Mouse (Mus musculus): ENCODE measurements around the gene Platr17. TPM values are rescaled to one million over a fixed set of nuclear protein-coding genes. Genes with fewer than 3 reads are reported as not detected.
"Not testable (repeated sequence)": the region's sequence is repeated elsewhere in the genome, so short reads cannot be mapped to it uniquely, and the experiment has no call there.

Gene Platr17
- not detected for total RNA-seq (2021)
- long read RNA-seq, experiment 1, result 0 reads
- long read RNA-seq, experiment 2, result 0 reads

DNA sequence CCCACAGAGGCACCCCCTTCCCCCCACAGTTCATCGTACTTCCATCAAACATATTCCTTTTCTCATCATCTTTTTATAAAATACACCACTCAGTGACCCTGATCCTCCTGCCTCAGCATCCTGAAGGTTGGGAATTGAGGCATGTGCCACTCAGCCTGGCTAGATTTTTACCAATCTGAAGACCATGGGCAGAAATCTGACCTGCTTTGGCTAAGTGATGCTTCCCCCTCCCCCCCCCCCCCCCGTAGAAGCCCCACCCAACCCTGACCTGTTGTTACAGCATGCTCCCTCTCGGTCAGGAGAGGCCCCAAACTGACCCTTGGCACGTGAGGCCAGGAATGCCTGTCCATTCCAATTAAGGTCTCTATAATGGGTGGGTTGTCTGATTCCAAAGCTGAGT is at the start of gene Platr17:
Gene Platr17, plus strand, starts transcription at position 301 of the 400 bp plus-strand sequence.
- DNase-seq; intact Hi-C loops (cut with DNase I): not testable (repeated sequence)

DNA sequence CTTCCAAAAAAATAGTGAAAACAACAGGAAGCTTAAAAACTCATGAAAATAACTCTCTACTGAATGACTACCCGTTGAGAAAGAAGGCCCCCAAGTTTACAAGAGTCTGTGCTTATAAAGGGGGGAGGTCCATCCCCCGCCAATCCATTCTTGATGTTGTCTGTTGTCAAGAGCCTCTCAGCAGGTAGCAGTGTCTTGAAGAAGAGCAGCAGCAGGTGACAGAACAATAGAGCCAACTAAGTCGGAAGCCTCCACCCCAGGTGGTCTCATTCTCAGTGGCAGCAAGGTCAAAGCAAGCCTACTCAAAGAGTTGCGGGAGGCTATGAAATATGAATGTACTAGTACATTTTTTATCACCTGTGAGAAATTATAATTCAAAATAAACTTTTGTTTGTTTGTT is 47.1 kb upstream of the Platr17 start:
- intact Hi-C loops (cut with DNase I), result no loop called here
- DNase-seq, result no peak

DNA sequence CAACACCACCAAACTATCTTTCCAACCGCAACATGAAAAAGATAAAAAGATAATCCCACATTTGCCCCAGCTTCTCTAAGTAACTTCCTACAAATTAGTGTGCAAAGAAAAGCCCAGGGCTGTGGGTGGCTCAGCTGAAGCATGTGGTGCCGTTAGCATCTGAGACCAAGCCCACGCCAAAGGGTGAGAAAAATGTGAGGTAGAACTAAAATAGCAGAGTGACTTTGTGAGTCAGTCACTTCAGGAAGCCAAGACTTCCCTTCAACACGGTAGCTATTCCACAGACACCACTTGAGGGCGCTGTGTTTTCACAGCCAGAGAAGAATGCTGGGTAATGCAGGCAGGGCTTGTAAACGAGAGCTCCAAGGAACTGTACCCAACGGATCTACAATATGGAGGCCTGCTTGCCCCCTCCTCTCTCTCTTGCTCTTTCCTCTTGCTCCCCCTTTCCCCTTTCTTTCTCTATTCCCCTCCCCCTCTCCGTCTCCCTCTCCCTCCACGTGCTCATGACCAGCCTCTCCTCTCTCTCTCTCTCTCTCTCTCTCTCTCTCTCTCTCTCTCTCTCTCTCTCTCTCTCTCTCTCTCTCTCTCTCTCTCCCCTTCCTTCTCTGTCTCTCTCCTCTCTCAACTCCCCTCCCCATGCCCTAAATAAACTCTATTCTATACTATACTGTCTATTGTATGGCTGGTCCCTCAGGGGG is 39.5 kb upstream of the Platr17 start:
- DNase-seq, result peak; percentile 28 to 59
- intact Hi-C loops (cut with DNase I), result no loop called here

GRCm38 (mm10) chr17:33873537-33873936 is 31.4 kb upstream of the Platr17 start, which contains the start of gene Gm7029:
Gene Gm7029 (plus strand): TSS chr17:33873837.
- DNase-seq; intact Hi-C loops (cut with DNase I): not testable (repeated sequence)

DNA sequence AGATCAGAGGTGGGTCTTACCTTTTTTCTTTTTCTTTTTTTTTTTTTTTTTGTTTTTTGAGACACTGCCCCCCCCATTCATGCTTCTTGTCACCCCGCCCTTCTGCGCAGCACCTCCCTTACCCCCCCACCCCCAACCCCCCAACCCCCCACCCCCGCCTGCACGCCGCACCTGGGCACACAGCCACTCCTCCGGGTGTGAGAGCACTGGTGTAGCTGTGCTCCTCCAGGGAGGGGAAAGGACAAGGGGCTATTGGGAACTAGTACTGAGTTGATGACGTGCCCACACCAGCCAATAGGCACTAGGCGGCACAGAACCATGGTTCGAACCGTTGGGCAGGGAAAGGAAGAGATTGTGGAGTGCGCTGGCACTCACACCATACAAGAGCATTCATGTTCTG is 30.5 kb upstream of the Platr17 start:
- DNase-seq, result no peak
- intact Hi-C loops (cut with DNase I), result no loop called here

- peak; percentile 18 to 31 for DNase-seq
- intact Hi-C loops (cut with DNase I), result not testable (repeated sequence)
Observed at GRCm38 (mm10) chr17:33875797-33876196, 29.1 kb upstream of the Platr17 start.

GRCm38 (mm10) chr17:33884320-33884719 is 20.6 kb upstream of the Platr17 start:
- intact Hi-C loops (cut with DNase I), result not testable (repeated sequence)

DNA sequence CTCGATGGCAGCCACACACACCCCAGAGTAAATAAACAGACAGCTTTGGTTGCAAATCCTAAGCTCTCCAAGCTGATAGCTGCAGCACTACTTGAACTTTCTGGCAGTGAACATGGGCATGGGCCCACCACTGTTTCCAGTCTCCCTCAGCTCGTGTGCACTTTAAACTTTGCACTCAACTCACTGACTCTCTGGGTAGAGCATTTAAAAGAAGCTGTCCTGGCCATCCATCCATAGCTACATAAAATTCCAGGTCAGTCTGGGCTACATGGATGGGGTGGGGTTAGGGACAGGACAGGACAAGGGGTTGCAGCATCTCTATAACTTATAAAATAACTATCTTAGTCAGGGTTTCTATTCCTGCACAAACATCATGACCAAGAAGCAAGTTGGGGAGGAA is 17.1 kb upstream of the Platr17 start:
- intact Hi-C loops (cut with DNase I); DNase-seq: not testable (repeated sequence)

More at GRCm38 (mm10) chr17:33884320-33884719, 20.6 kb upstream of the Platr17 start:
- DNase-seq, result not testable (repeated sequence)

DNA sequence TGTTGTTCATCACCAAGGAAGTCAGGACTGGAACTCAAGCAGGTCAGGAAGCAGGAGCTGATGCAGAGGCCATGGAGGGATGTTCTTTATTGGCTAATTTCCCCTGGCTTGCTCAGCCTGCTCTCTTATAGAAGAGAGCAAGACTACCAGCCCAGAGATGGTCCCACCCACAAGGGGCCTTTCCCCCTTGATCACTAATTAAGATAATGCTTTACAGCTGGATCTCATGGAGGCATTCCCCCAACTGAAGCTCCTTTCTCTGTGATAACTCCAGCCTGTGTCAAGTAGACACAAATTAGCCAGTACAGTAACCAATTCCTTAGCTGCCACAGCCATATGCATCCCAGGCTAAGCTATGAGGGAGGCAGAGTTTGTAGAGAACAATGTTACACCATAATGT is 16.7 kb upstream of the Platr17 start:
- DNase-seq; intact Hi-C loops (cut with DNase I): not testable (repeated sequence)

- intact Hi-C loops (cut with DNase I), result not testable (repeated sequence)
Observed at GRCm38 (mm10) chr17:33889941-33890532, 14.9 kb upstream of the Platr17 start.

GRCm38 (mm10) chr17:33890533-33891059 is 14.3 kb upstream of the Platr17 start, which contains the start of gene Kifc1:
Gene Kifc1 (minus strand): TSS chr17:33890661.
- DNase-seq, result peak; percentile 99
- intact Hi-C loops (cut with DNase I), result no loop called here

More at GRCm38 (mm10) chr17:33889941-33890532, 14.9 kb upstream of the Platr17 start:
- DNase-seq, result not testable (repeated sequence)

DNA sequence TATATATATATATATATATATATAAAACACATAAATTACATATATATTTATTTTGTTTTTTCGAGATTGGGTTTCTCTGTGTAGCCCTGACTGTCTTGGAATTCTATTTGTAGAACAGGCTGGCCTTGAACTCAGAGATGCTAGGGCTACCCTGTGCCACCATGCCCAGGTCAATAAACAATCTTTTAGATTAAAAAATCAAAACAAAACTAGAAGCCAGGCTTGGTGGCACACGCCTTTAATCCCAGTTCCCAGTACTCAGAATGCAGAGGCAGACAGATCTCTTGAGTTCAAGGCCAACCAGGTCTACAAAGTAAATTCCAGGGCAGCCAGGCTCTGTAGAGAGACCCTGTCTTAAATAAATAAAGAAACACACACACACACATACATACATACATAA is 13.6 kb upstream of the Platr17 start:
- no peak for DNase-seq
- intact Hi-C loops (cut with DNase I), result no loop called here

DNA sequence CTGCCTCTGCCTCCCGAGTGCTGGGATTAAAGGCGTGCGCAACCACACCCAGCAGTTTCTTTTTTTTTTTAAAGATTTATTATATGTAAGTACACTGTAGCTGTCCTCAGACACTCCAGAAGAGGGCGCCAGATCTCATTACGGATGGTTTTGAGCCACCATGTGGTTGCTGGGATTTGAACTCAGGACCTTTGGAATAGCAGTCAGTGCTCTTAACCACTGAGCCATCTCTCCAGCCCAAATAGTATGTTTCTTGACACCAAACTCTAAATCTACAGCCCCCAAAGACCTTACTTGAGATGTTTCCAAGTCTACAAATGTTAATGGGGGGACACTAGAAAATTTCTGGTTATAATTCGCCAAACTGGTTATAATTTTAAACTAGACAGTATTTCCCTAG is 13.0 kb upstream of the Platr17 start:
- intact Hi-C loops (cut with DNase I); DNase-seq: not testable (repeated sequence)

GRCm38 (mm10) chr17:33892429-33892828 is 12.5 kb upstream of the Platr17 start:
- DNase-seq, result no peak
- intact Hi-C loops (cut with DNase I), result no loop called here

GRCm38 (mm10) chr17:33893011-33893410 is 11.9 kb upstream of the Platr17 start:
- intact Hi-C loops (cut with DNase I); DNase-seq: not testable (repeated sequence)

- intact Hi-C loops (cut with DNase I), result no loop called here
- DNase-seq, result peak in 1 of 2 experiments; percentile 55
Observed at GRCm38 (mm10) chr17:33897114-33897794, 7.7 kb upstream of the Platr17 start.

- intact Hi-C loops (cut with DNase I), result loop anchor here (1.0 kb wide), 1 partner anchor 23 kb away; no protein-coding TSS in a partner anchor
- DNase-seq, result not testable (repeated sequence)
Observed at GRCm38 (mm10) chr17:33898193-33898592, 6.7 kb upstream of the Platr17 start.

- intact Hi-C loops (cut with DNase I), result no loop called here
- DNase-seq, result no peak
Observed at GRCm38 (mm10) chr17:33899642-33900041, 5.3 kb upstream of the Platr17 start.

GRCm38 (mm10) chr17:33900281-33900988 is 4.5 kb upstream of the Platr17 start:
- intact Hi-C loops (cut with DNase I), result no loop called here

GRCm38 (mm10) chr17:33900989-33901314 is 4.0 kb upstream of the Platr17 start:
- no peak for DNase-seq
- intact Hi-C loops (cut with DNase I), result no loop called here

More at GRCm38 (mm10) chr17:33900281-33900988, 4.5 kb upstream of the Platr17 start:
- DNase-seq, result no peak

Measured in heart, postnatal 14 days (tissue).